In the genomic region with DNA sequence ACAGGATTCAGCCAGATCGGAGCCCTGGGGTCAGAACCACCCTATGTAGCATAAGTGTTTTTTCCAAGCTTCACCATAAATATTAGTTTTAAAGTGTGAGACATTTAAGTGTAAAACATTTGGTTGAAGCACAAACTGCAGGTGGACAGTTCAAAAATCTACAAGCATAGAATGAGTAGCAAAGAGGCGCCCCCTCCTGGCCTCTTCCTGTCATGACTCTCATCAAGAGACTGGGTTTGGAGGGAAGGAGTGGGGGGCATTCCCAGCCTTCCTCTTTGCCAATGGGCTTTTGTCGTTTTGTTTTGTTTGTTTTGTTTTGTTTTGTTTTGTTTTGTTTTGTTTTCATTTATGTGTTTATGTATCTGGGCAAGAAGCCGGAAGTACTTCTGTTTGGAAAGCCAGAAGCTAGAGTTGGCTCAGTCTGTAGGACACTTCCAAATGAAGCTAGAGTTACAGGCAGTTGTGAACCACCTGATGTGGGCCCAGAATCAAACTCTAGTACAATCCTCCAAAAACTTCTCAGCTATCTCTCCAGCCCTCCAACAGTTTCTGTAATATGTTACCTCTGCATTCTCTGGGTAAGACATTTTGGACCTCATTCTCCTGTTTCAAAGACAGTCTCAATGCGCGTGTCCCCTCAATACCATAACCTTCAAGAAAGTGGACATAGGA, we compare ENCODE assay signal across 8 mouse cellular contexts. TPM values are rescaled to one million over a fixed set of nuclear protein-coding genes. Genes with fewer than 3 reads are reported as not detected.
A peak's percentile ranks its signal among the peaks of the same experiment; 100 is the strongest.
DNase-seq lines count a peak whose midpoint lies in the region; ATAC-seq lines count a peak whose summit lies in the region.

No protein-coding gene starts in this region.

- no peak for ATAC-seq in intestine, embryonic 14.5 days (replicated peaks; ENCODE audit: low FRiP score, low TSS enrichment, low read depth)
- no peak for ATAC-seq in intestine, embryonic 15.5 days
- ATAC-seq in monocyte, adult 5-6 weeks (replicated peaks; ENCODE audit: insufficient number of reproducible peaks, low FRiP score, low TSS enrichment, poor library complexity, severe bottlenecking), result 0 out of 2 replicates have a peak, but pooled peaks have one; percentile 42

- intact Hi-C loops in left cerebral cortex, postnatal 10 days (cut with DNase I), result loop anchor here (5.0 kb wide), 1 partner anchor 162 kb away; no protein-coding TSS in a partner anchor

- peak; percentile 75 for DNase-seq in intestine, embryonic 14.5 days (ENCODE audit: low spot score)
- peak; percentile 77 for DNase-seq in ES-CJ7 (ENCODE audit: low read depth, low spot score)
- DNase-seq in c-Kit-positive CD71-positive TER-119-negative erythroid progenitor cells, embryonic 14.5 days (ENCODE audit: low read depth), result peak; percentile 73
- peak; percentile 54 for DNase-seq in gastrocnemius, postnatal 25 days
- DNase-seq in left cerebral cortex, postnatal 10 days (ENCODE audit: extremely low spot score in 1 of 2, low spot score in 2 of 2), result peak; percentile 56 to 79
- peak; percentile 74 for DNase-seq in thymus, postnatal 0 days (ENCODE audit: low spot score)

- WGBS in intestine, embryonic 14.5 days, result 59% methylated on average over 6 of the region's 6 CpGs
- WGBS in intestine, embryonic 15.5 days, result 53% methylated on average over 6 of the region's 6 CpGs

- no peak overlapping the region for H3K9ac ChIP-seq in intestine, embryonic 14.5 days (ENCODE audit: low read length)
- no peak overlapping the region for H3K9ac ChIP-seq in intestine, embryonic 15.5 days

- no peak overlapping the region for H3K27ac ChIP-seq in intestine, embryonic 14.5 days (ENCODE audit: low read depth)
- no peak overlapping the region for H3K27ac ChIP-seq in intestine, embryonic 15.5 days

- H3K4me3 ChIP-seq in intestine, embryonic 14.5 days (ENCODE audit: low read depth, low read length), result no peak overlapping the region
- no peak overlapping the region for H3K4me3 ChIP-seq in intestine, embryonic 15.5 days (replicated peaks)

- H3K36me3 ChIP-seq in intestine, embryonic 14.5 days (ENCODE audit: control insufficient read depth, insufficient read depth, low read length), result peaks cover 5% of the 10 kb centered on the region; the same call in 1 of the 2 replicates
- no peaks in the 10 kb centered on the region for H3K36me3 ChIP-seq in intestine, embryonic 15.5 days

- no peak overlapping the region for H3K4me2 ChIP-seq in intestine, embryonic 14.5 days (ENCODE audit: low read length)
- no peak overlapping the region for H3K4me2 ChIP-seq in intestine, embryonic 15.5 days (replicated peaks)

- H3K9me3 ChIP-seq in intestine, embryonic 14.5 days (ENCODE audit: control insufficient read depth, low read length), result no peaks in the 10 kb centered on the region
- no peaks in the 10 kb centered on the region for H3K9me3 ChIP-seq in intestine, embryonic 15.5 days

- no peaks in the 10 kb centered on the region for H3K27me3 ChIP-seq in intestine, embryonic 14.5 days (replicated peaks; ENCODE audit: control insufficient read depth, insufficient read depth, low read length)
- H3K27me3 ChIP-seq in intestine, embryonic 15.5 days (replicated peaks), result no peaks in the 10 kb centered on the region

- H3K4me1 ChIP-seq in intestine, embryonic 14.5 days (replicated peaks; ENCODE audit: control insufficient read depth, insufficient read depth, low read length), result 0 out of 2 replicates have a peak, but pooled peaks cover 5% of the 10 kb centered on the region
- 0 out of 2 replicates have a peak, but pooled peaks cover 3% of the 10 kb centered on the region for H3K4me1 ChIP-seq in intestine, embryonic 15.5 days (replicated peaks)

RNA-seq across cellular contexts. Expression of a gene that starts 1.3 kb away (rescaled TPM):
- 9.5 and 18.0 TPM in 2 replicates for polyA plus RNA-seq in intestine, embryonic 14.5 days (2014; fragmentation: Nextera tagmentation; extraction: Ambion mirVana)
- polyA plus RNA-seq in intestine, embryonic 15.5 days (2015; fragmentation: Nextera tagmentation; extraction: Ambion mirVana), result 16.9 and 18.1 TPM in 2 replicates
- 10 to 100 TPM; 11.0 to 12.3 TPM for total RNA-seq in gastrocnemius, postnatal 25 days (2021)
- 10 to 100 TPM; 11.2 to 11.5 TPM for total RNA-seq in left cerebral cortex, postnatal 10 days (2021)
- 8.5 to 13.1 TPM (median 9.7 TPM) in 3 replicates for total RNA-seq in monocyte, adult 5-6 weeks (2017)
- 36.8 and 56.8 TPM in 2 replicates for polyA plus RNA-seq in thymus, postnatal 0 days (2015; fragmentation: Nextera tagmentation; extraction: Ambion mirVana)

RNA-seq across cellular contexts. Expression of a gene that starts 33.8 kb away (rescaled TPM):
- polyA plus RNA-seq in intestine, embryonic 14.5 days (2014; fragmentation: Nextera tagmentation; extraction: Ambion mirVana), result 2.3 and 2.7 TPM in 2 replicates
- polyA plus RNA-seq in intestine, embryonic 15.5 days (2015; fragmentation: Nextera tagmentation; extraction: Ambion mirVana), result 4.6 and 5.0 TPM in 2 replicates
- 100 to 1,000 TPM; 190 to 200 TPM for total RNA-seq in gastrocnemius, postnatal 25 days (2021)
- total RNA-seq in left cerebral cortex, postnatal 10 days (2021), result 10 to 100 TPM; 25.9 to 29.9 TPM
- 4.8 to 10.8 TPM (median 4.9 TPM) in 3 replicates for total RNA-seq in monocyte, adult 5-6 weeks (2017)
- 2.6 TPM in 2 replicates for polyA plus RNA-seq in thymus, postnatal 0 days (2015; fragmentation: Nextera tagmentation; extraction: Ambion mirVana)

Comparison
In these comparisons a context has a peak if more than half of its experiments do, and no peak if none do; other contexts are left out.
1. RNA of a gene that starts 33.8 kb away (total RNA-seq): 190 to 200 TPM in gastrocnemius, postnatal 25 days; 25.9 to 29.9 TPM in left cerebral cortex, postnatal 10 days and 4.8 to 10.8 TPM in monocyte, adult 5-6 weeks; every median in the first group is over 4 times any median in the second.
2. Peak in every context shown above with its lines, with median percentiles within 50 percentile points of each other: DNase-seq.